ENCODE assay signal across 17 mouse cellular contexts in the genomic region with DNA sequence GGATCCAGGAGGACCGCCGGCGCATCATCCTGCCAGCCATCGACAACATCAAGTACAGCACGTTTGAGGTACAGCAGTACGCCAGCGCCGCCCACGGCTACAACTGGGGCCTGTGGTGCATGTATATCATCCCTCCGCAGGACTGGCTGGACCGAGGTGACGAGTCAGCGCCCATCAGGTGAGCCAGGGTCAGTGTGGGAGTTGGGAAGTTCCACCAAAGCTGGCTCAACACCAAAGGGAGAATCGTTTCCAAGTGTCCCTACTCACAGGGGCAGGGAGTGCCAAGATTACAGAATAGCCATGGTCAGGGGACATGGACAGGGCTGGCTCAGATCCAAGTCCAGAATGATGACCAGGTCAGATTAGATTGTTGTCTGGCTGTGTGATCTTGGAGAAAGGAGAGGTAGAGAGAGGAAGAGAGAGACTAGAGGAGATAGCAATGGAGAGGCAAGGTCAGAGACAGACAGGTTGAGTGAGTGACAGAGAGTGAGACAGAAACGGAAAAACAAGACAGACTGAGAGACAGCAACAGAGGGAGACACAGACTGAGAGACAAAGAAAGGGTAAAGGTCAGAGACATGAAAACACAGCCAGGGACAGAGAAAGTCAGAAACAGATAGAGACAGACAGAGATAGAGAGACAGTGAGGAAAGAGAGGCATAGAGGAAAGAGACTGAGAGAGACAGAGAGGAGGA. TPM values are rescaled to one million over a fixed set of nuclear protein-coding genes. Genes with fewer than 3 reads are reported as not detected.
DNase-seq lines count a peak whose midpoint lies in the region; ATAC-seq and TF ChIP-seq lines count a peak whose summit lies in the region.
"Had no signal": no experiment of that assay in that cellular context is flagged by ENCODE, and none has a peak within 500 bp of the region (broad histone marks: within the 10 kb centered on the region; RNA-seq: fewer than 3 reads in every experiment).

No protein-coding gene starts in this region.

- no peak overlapping the region for H3K4me3 ChIP-seq in kidney, adult 2 months (ENCODE audit: insufficient read depth, low read depth, low read length)
- no peak overlapping the region for H3K4me3 ChIP-seq in kidney, embryonic 14.5 days (ENCODE audit: low read length)
- no peak overlapping the region for H3K4me3 ChIP-seq in forebrain, embryonic 11.5 days (ENCODE audit: low read depth, low read length)
- H3K4me3 ChIP-seq: embryonic facial prominence, embryonic 12.5 days; left cerebral cortex, adult 2 months; limb, embryonic 12.5 days; liver, embryonic 15.5 days; neural tube, embryonic 13.5 days had no signal

- no peaks in the 10 kb centered on the region for H3K9me3 ChIP-seq in kidney, embryonic 14.5 days (ENCODE audit: control insufficient read depth, low read length)
- no peaks in the 10 kb centered on the region for H3K9me3 ChIP-seq in forebrain, embryonic 11.5 days (ENCODE audit: control insufficient read depth, low read length)
- H3K9me3 ChIP-seq: embryonic facial prominence, embryonic 12.5 days; limb, embryonic 12.5 days; liver, embryonic 15.5 days; neural tube, embryonic 13.5 days had no signal

- H3K27ac ChIP-seq in kidney, adult 2 months (ENCODE audit: insufficient read depth, low read depth, low read length) = peak overlapping the region; percentile 64; the same call in 1 of the 2 replicates
- H3K27ac ChIP-seq in kidney, embryonic 14.5 days (ENCODE audit: low read depth, low read length) = no peak overlapping the region
- H3K27ac ChIP-seq in forebrain, embryonic 11.5 days (ENCODE audit: low read depth, low read length) = no peak overlapping the region
- H3K27ac ChIP-seq: embryonic facial prominence, embryonic 12.5 days; left cerebral cortex, adult 2 months; limb, embryonic 12.5 days; liver, embryonic 15.5 days; neural tube, embryonic 13.5 days had no signal

- no peaks in the 10 kb centered on the region for H3K27me3 ChIP-seq in kidney, adult 2 months (replicated peaks; ENCODE audit: control insufficient read depth, insufficient read depth, low read length)
- no peaks in the 10 kb centered on the region for H3K27me3 ChIP-seq in kidney, embryonic 14.5 days (ENCODE audit: control insufficient read depth, insufficient read depth, low read length)
- H3K27me3 ChIP-seq in forebrain, embryonic 11.5 days (ENCODE audit: control insufficient read depth, insufficient read depth, low read length) = no peaks in the 10 kb centered on the region

- WGBS in kidney, adult 2 months = 59% methylated on average over 15 of the region's 15 CpGs
- WGBS in kidney, embryonic 14.5 days = 70% methylated on average over 15 of the region's 15 CpGs
- WGBS in forebrain, embryonic 11.5 days = 93% methylated on average over 15 of the region's 15 CpGs

- TF ChIP-seq CTCF in kidney, adult 2 months (conservative IDR thresholded peaks at IDR 0.05; ENCODE audit: insufficient read depth, insufficient read length, low read depth, low read length) = no peak

- ATAC-seq in kidney, embryonic 14.5 days (ENCODE audit: low FRiP score, low TSS enrichment) = no peak
- no peak for ATAC-seq in forebrain, embryonic 11.5 days (replicated peaks; ENCODE audit: low FRiP score)
- ATAC-seq in frontal cortex, adult (ENCODE audit: low TSS enrichment) = no peak
- ATAC-seq: forebrain, embryonic 16.5 days had no signal

- peak; percentile 67 for DNase-seq in kidney, adult 2 months
- DNase-seq in testis, postnatal 14 days (ENCODE audit: low spot score) = peak; percentile 21
- DNase-seq in testis, postnatal 10 days (ENCODE audit: low spot score) = no peak
- DNase-seq in cerebellum, postnatal 36 days = peak; percentile 30 to 38
- DNase-seq in forebrain, embryonic 11.5 days (ENCODE audit: low spot score) = no peak
- DNase-seq: adrenal gland, postnatal 10 days; heart, adult 11 months; lung, postnatal 14 days; thymus, postnatal 4 days had no signal

- H3K9ac ChIP-seq in kidney, embryonic 14.5 days (ENCODE audit: low read depth, low read length) = no peak overlapping the region
- H3K9ac ChIP-seq in forebrain, embryonic 11.5 days (ENCODE audit: low read length) = no peak overlapping the region
- H3K9ac ChIP-seq: embryonic facial prominence, embryonic 12.5 days; limb, embryonic 12.5 days; liver, embryonic 15.5 days; neural tube, embryonic 13.5 days had no signal

- peaks cover 11% of the 10 kb centered on the region; the same call in 1 of the 2 replicates for H3K4me1 ChIP-seq in kidney, adult 2 months (ENCODE audit: control insufficient read depth, insufficient read depth, low read length)
- H3K4me1 ChIP-seq in kidney, embryonic 14.5 days (ENCODE audit: control insufficient read depth, insufficient read depth, low read length) = peaks cover 14% of the 10 kb centered on the region
- H3K4me1 ChIP-seq in forebrain, embryonic 11.5 days (replicated peaks; ENCODE audit: control insufficient read depth, insufficient read depth, low read length) = no peaks in the 10 kb centered on the region
- H3K4me1 ChIP-seq: embryonic facial prominence, embryonic 12.5 days; limb, embryonic 12.5 days; liver, embryonic 15.5 days had no signal

- TF ChIP-seq POLR2A in kidney, adult 2 months (IDR thresholded peaks at IDR 0.05; ENCODE audit: low read depth, low read length) = no peak

- H3K36me3 ChIP-seq in kidney, adult 2 months (ENCODE audit: control insufficient read depth, insufficient read depth, low read length) = no peaks in the 10 kb centered on the region
- no peaks in the 10 kb centered on the region for H3K36me3 ChIP-seq in kidney, embryonic 14.5 days (ENCODE audit: control insufficient read depth, insufficient read depth, low read length)
- H3K36me3 ChIP-seq in forebrain, embryonic 11.5 days (ENCODE audit: control insufficient read depth, insufficient read depth, low read length) = no peaks in the 10 kb centered on the region
- H3K36me3 ChIP-seq: embryonic facial prominence, embryonic 12.5 days; limb, embryonic 12.5 days; liver, embryonic 15.5 days; neural tube, embryonic 13.5 days had no signal

- no peak overlapping the region for H3K4me2 ChIP-seq in kidney, embryonic 14.5 days (replicated peaks; ENCODE audit: low read depth, low read length)
- H3K4me2 ChIP-seq in forebrain, embryonic 11.5 days (ENCODE audit: low read depth, low read length, severe bottlenecking) = no peak overlapping the region
- H3K4me2 ChIP-seq: embryonic facial prominence, embryonic 12.5 days; limb, embryonic 12.5 days; liver, embryonic 15.5 days; neural tube, embryonic 13.5 days had no signal

RNA-seq across cellular contexts. Expression of a gene that starts 52.1 kb away (rescaled TPM):
- 0.50 and 0.61 TPM in 2 replicates for polyA plus RNA-seq in kidney, adult 2 months (2012; rRNA removed)
- polyA plus RNA-seq in kidney, embryonic 14.5 days (2014; fragmentation: Nextera tagmentation; extraction: Ambion mirVana) = 0.09 TPM in 1 of 2 replicates, not detected in the other
- polyA plus RNA-seq in forebrain, embryonic 11.5 days (2014; fragmentation: Nextera tagmentation; extraction: Ambion mirVana) = 1.6 and 2.1 TPM in 2 replicates

RNA-seq across cellular contexts. Expression of a gene that starts 57.0 kb away (rescaled TPM):
- polyA plus RNA-seq in kidney, adult 2 months (2012; rRNA removed) = 32.6 and 40.9 TPM in 2 replicates
- polyA plus RNA-seq in kidney, embryonic 14.5 days (2014; fragmentation: Nextera tagmentation; extraction: Ambion mirVana) = 47.4 and 61.4 TPM in 2 replicates
- polyA plus RNA-seq in forebrain, embryonic 11.5 days (2014; fragmentation: Nextera tagmentation; extraction: Ambion mirVana) = 68.9 and 78.2 TPM in 2 replicates

RNA-seq across cellular contexts. Expression of a gene that starts 57.0 kb away (rescaled TPM):
- polyA plus RNA-seq in kidney, adult 2 months (2012; rRNA removed) = 11.9 TPM in 2 replicates
- polyA plus RNA-seq in kidney, embryonic 14.5 days (2014; fragmentation: Nextera tagmentation; extraction: Ambion mirVana) = 23.9 and 31.1 TPM in 2 replicates
- 41.9 and 43.0 TPM in 2 replicates for polyA plus RNA-seq in forebrain, embryonic 11.5 days (2014; fragmentation: Nextera tagmentation; extraction: Ambion mirVana)

Comparison
In these comparisons a context has a peak if more than half of its experiments do, and no peak if none do; other contexts are left out.
1. DNase-seq: peak in kidney, adult 2 months (single experiment), testis, postnatal 14 days (single experiment) and cerebellum, postnatal 36 days (2 of 2); none in testis, postnatal 10 days (single experiment) and forebrain, embryonic 11.5 days (single experiment).